Mouse (Mus musculus) midbrain, postnatal 0 days (tissue): Measurements from ENCODE around the gene Hlcs. TPM values are rescaled to one million over a fixed set of nuclear protein-coding genes. Genes with fewer than 3 reads are reported as not detected.

Experiments
- ATAC-seq: fragments of 200-750 bp; cut with Nextera tagmentation; 2 replicates; pipeline ENCODE4 v1.8.0; 2017; ENCODE audit warnings: moderate number of reproducible peaks, mild to moderate bottlenecking, moderate TSS enrichment, moderate library complexity; ENCODE audit not compliant: low FRiP score
- DNase-seq: peaks from one replicate; pipeline ENCODE4 v3.0.0-alpha.2; 2015; ENCODE audit warnings: low spot score
- H3K27ac ChIP-seq: fragments of 300-500 bp; sonication (generic); 2 replicates; pipeline ENCODE4 v1.5.1; 2014; ENCODE audit warnings: low read depth, mild to moderate bottlenecking, low read length, mixed read lengths
- H3K27me3 ChIP-seq: fragments of 300-500 bp; sonication (generic); 2 replicates; pipeline ENCODE4 v1.6.1; 2014; ENCODE audit warnings: low read length, control low read depth, mixed read lengths; ENCODE audit not compliant: insufficient read depth
- H3K36me3 ChIP-seq: fragments of 300-500 bp; sonication (generic); 2 replicates; pipeline ENCODE4 v1.6.1; 2014; ENCODE audit warnings: low read length, control low read depth, mixed read lengths; ENCODE audit not compliant: insufficient read depth
- H3K4me1 ChIP-seq: fragments of 300-500 bp; sonication (generic); 2 replicates; pipeline ENCODE4 v1.6.1; 2014; ENCODE audit warnings: mild to moderate bottlenecking, control low read depth, antibody characterized with exemption, low read length, mixed read lengths; ENCODE audit not compliant: insufficient read depth
- H3K4me2 ChIP-seq: fragments of 300-500 bp; sonication (generic); 2 replicates; pipeline ENCODE4 v1.6.1; 2014; ENCODE audit warnings: low read depth, mild to moderate bottlenecking, low read length, mixed read lengths; ENCODE audit not compliant: poor library complexity, severe bottlenecking
- H3K4me3 ChIP-seq: fragments of 300-500 bp; sonication (generic); 2 replicates; pipeline ENCODE4 v1.5.1; 2014; ENCODE audit warnings: low read depth, mild to moderate bottlenecking, low read length, moderate library complexity
- H3K9ac ChIP-seq: fragments of 300-500 bp; sonication (generic); replicated peaks from 2 replicates; pipeline ENCODE4 v1.6.1; 2014; ENCODE audit warnings: mild to moderate bottlenecking, low read length, moderate library complexity, mixed read lengths; ENCODE audit not compliant: poor library complexity, severe bottlenecking
- H3K9me3 ChIP-seq: fragments of 300-500 bp; sonication (generic); 2 replicates; pipeline ENCODE4 v1.6.1; 2016; ENCODE audit warnings: low read length, control low read depth
- CTCF ChIP-seq: IDR thresholded peaks from 2 replicates; pipeline ENCODE4 v1.5.1; 2016; ENCODE audit warnings: antibody characterized with exemption, mild to moderate bottlenecking
- WGBS: fragments of 180-500 bp; shearing (Covaris S2); extraction: QIAGEN DNeasy Blood & Tissue Kit; methylation state at CpG from one replicate; pipeline ENCODE4 v1.1.7; 2014; 5-methylcytosine and 5-hydroxymethylcytosine counted together
- polyA plus RNA-seq: library from polyadenylated mRNA; unstranded; fragments of >200 nt; fragmentation: Nextera tagmentation; extraction: Ambion mirVana; gene quantifications from 2 replicates; pipeline ENCODE4 v1.2.1, GENCODE M21; 2015
- total RNA-seq: library from RNA; depleted of rRNA; stranded (reverse); fragments of >200 nt; gene quantifications from 2 replicates; pipeline ENCODE4 v1.2.3, GENCODE M21; 2014

The Hlcs gene
- total and polyA plus RNA-seq, 2 experiments from 2014 or later: 7.8 to 10.0 TPM

DNA sequence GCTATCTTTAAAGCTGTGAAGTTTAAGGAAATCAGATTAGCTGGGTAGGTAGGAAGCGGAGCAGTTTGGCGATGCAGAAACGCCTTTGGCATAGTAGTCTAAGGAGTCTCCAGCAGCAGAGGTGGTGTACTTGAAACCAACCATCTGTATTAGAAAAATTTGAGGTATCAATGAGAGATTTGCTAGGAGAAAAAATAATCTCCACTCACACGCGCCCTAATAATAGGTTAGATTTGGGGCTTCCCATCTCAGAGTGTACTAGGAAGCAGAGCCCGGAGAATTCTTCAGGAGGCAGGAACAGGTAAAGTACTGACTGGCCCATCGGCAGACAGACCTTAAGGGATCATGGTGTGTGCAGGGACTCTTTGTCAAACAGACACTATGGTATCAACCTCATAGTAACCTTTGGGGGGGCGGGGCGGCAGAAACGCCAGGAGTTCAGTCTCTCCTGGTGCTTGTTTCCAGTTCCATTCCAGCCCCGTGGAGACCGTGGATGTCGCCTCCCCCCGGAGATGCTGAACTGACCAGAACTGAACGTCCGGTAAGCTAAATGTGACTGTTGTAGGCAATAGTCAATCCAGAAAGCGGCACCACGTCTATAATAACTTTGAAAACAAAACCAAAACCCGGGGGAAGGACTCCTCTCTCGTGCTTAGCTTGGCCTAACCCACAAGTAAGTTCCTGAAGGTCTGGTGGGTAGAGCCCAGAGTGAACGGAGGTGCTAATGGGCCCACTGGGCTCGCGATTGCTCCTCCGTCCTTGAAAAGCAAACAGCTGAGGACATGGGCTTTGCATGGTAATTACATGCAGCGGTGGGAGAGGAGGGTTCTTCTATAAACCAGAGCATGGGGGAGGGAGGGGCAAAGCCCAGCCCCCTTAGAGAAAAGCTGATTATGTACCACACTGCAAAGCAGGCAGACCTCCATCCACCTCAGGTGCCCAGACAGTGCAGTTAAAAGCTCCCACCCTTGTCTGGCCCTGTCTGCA, 15.8 kb upstream of the Hlcs start:
- DNase-seq (no peak), ATAC-seq (no peak)
- no peak for TF ChIP-seq CTCF
- 9% methylated on average over 25 of the region's 25 CpGs for WGBS
- Histone ChIP-seq H3K27me3 (peaks cover 30% of the 10 kb centered on the region), H3K4me1 (peaks cover 6% of the 10 kb centered on the region; the same call in 1 of the 2 replicates), H3K27ac (no peak overlapping the region), H3K4me2 (peak overlapping the region; percentile 57), H3K36me3 (no peaks in the 10 kb centered on the region), H3K4me3 (peak overlapping the region; percentile 33; the same call in 1 of the 2 replicates), H3K9ac (no peak overlapping the region), H3K9me3 (no peaks in the 10 kb centered on the region)

DNA sequence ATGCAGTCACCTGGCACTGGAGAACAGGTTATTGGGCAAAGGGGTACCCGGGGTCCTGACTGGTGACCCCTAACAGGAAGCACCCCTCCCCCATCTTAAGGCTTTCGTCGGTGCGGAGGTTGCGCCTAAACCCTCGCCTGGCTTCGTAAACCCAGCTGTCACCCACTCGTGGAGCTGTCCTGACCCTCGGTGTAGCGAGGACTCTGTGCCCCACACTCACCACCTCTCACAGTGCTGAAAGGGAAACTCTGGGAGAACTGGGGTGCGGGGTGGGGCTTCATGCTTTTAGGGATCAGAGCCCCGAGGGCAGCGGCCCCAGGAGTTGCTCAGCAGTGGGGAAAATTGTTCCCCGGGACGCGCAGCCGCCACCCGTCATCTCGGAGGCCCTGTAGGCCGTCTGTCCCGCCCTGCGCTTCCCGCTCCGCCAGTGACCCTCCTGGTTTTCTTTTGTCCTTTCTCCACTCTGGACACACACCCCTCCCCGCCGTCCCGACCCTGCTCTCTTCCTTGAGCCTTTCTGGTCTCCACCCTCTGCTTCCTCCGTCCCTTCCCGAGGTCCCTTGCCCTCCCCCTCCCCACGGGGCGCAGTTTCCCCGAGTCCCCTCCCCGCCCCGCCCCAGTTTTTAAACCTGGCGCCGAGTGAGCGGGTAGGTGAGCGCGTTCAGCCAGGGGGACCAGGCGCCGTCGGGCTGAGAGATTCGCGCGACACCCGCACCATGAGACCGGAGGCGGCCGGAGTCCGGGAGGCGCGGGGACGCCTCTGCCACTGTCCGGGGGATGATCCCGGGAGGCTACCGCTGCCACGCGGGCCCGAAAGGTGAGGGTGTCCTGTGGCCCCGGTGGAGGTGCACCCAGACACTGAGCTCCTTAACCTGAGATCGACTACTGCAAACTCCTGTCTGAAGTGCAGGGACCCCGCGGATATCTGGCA, 14.7 kb upstream of the Hlcs start, which contains the start of gene Ripply3:
Ripply3 (plus strand) TSS at position 640 of the 931 bp plus-strand sequence.
- Histone ChIP-seq H3K9ac (peak within 1 kb of the TSS; percentile 20; the same call in 1 of the 2 replicates), H3K27me3 (peaks cover 30% of the 10 kb centered on the region), H3K9me3 (no peaks in the 10 kb centered on the region), H3K4me2 (peak within 1 kb of the TSS; percentile 57), H3K27ac (no peak within 1 kb of the TSS), H3K4me3 (peak within 1 kb of the TSS; percentile 33), H3K36me3 (no peaks in the 10 kb centered on the region), H3K4me1 (peaks cover 6% of the 10 kb centered on the region; the same call in 1 of the 2 replicates)
- no peak for ATAC-seq
- DNase-seq: no peak
- WGBS: 2% methylated on average over 63 of the region's 63 CpGs
- TF ChIP-seq CTCF: no peak

DNA sequence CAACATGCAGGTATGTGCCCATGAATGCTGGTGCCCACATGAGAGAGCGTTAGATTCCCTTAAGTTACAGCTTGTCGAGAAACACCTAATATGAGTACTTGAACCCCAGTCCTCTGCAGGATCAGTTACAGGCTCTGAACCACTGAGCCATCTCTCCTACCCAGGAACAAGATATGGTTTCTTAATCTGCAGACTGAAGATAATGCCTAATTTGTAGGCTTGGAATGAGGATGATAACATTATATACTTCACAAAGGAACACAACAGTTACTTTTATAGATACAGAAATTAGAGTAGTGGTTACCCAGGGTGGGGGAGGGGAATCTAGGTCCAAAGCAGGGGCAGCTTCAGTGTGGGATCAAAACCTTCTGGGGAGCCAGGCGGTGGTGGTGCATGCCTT, 12.6 kb upstream of the Hlcs start:
- no peak for TF ChIP-seq CTCF
- H3K9me3 ChIP-seq: no peaks in the 10 kb centered on the region
- DNase-seq (no peak), ATAC-seq (no peak)
- H3K9ac ChIP-seq: no peak overlapping the region
- no peak overlapping the region for H3K27ac ChIP-seq
- WGBS: 90% methylated on average over 3 of the region's 3 CpGs
- H3K4me1 ChIP-seq: peaks cover 6% of the 10 kb centered on the region; the same call in 1 of the 2 replicates
- no peak overlapping the region for H3K4me2 ChIP-seq
- no peaks in the 10 kb centered on the region for H3K36me3 ChIP-seq
- H3K4me3 ChIP-seq: no peak overlapping the region
- H3K27me3 ChIP-seq: peaks cover 30% of the 10 kb centered on the region

DNA sequence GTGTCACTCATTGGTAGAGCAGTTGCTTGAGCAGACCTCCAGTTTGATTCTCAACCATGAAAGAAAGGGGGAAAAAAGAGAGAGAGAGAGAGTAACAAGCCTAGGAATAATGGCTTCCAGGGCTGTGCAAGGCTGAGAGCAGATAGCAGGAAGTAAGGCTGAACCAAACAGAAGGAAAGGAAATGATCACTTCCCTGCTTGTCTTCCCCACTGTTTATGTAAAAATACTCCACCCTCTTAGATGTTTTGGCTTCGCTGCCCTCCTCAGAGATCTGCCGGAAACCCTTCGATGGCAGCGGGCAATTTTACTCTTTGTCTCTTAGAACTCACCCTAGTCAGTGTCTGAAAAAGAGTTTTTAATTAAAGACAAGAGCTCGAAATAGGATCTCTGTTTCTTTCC, 10.3 kb upstream of the Hlcs start:
- no peak for ATAC-seq
- Histone ChIP-seq H3K4me1 (peaks cover 3% of the 10 kb centered on the region; the same call in 1 of the 2 replicates), H3K4me2 (no peak overlapping the region), H3K9ac (no peak overlapping the region), H3K4me3 (no peak overlapping the region), H3K27me3 (peaks cover 24% of the 10 kb centered on the region), H3K36me3 (no peaks in the 10 kb centered on the region), H3K9me3 (no peaks in the 10 kb centered on the region), H3K27ac (no peak overlapping the region)
- DNase-seq: no peak
- WGBS: 72% methylated on average over 5 of the region's 5 CpGs
- no peak for TF ChIP-seq CTCF

DNA sequence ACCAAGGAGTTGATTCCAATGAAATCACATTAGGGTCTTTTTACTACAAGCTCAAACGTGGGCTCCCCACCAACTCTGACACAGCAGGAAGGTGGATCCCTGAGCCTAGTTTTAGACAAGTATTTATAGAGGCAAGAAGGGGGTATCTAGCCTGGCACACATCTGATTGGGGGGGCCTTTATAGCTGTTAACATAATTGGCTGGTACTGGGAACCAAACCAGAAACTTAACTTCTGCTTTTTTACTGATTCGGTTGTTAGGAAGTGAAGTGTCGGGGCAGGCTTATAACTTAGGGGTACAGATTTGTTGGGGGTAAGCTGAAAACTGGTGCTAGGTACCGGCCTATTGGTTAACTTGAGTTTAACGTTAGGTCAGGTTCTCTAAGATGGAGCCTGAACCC, 6.9 kb upstream of the Hlcs start:
- H3K4me3 ChIP-seq: no peak overlapping the region
- DNase-seq: no peak
- TF ChIP-seq CTCF: no peak
- no peak overlapping the region for H3K4me2 ChIP-seq
- ATAC-seq: no peak
- H3K4me1 ChIP-seq: no peaks in the 10 kb centered on the region
- no peaks in the 10 kb centered on the region for H3K9me3 ChIP-seq
- H3K36me3 ChIP-seq: no peaks in the 10 kb centered on the region
- H3K27me3 ChIP-seq: no peaks in the 10 kb centered on the region; the same call in 1 of the 2 replicates
- H3K9ac ChIP-seq: no peak overlapping the region
- no peak overlapping the region for H3K27ac ChIP-seq
- WGBS: 84% methylated on average over 5 of the region's 5 CpGs
